Mouse (Mus musculus) embryonic facial prominence, embryonic 14.5 days (tissue): ENCODE measurements around the gene Ndn. TPM values are rescaled to one million over a fixed set of nuclear protein-coding genes. Genes with fewer than 3 reads are reported as not detected.

Experiments
- ATAC-seq: fragments of 200-750 bp; cut with Nextera tagmentation; 2 replicates; pipeline ENCODE4 v1.8.0; 2017; ENCODE audit warnings: low read depth, moderate number of reproducible peaks, moderate TSS enrichment
- DNase-seq: peaks from one replicate; pipeline ENCODE4 v3.0.0-alpha.2; 2015; ENCODE audit warnings: low spot score
- H3K27ac ChIP-seq: fragments of 300-500 bp; sonication (generic); replicated peaks from 2 replicates; pipeline ENCODE4 v1.5.1; 2014; ENCODE audit warnings: low read depth, mild to moderate bottlenecking, low read length, moderate library complexity
- H3K27me3 ChIP-seq: fragments of 300-500 bp; sonication (generic); replicated peaks from 2 replicates; pipeline ENCODE4 v1.6.1; 2014; ENCODE audit warnings: low read length; ENCODE audit not compliant: control insufficient read depth, insufficient read depth
- H3K36me3 ChIP-seq: fragments of 300-500 bp; sonication (generic); 2 replicates; pipeline ENCODE4 v1.6.1; 2014; ENCODE audit warnings: low read length, mixed read lengths; ENCODE audit not compliant: control insufficient read depth, insufficient read depth
- H3K4me1 ChIP-seq: fragments of 300-500 bp; sonication (generic); 2 replicates; pipeline ENCODE4 v1.6.1; 2014; ENCODE audit warnings: antibody characterized with exemption, low read length; ENCODE audit not compliant: control insufficient read depth, insufficient read depth
- H3K4me2 ChIP-seq: fragments of 300-500 bp; sonication (generic); 2 replicates; pipeline ENCODE4 v1.6.1; 2014; ENCODE audit warnings: low read depth, mild to moderate bottlenecking, low read length, moderate library complexity, mixed read lengths
- H3K4me3 ChIP-seq: fragments of 300-500 bp; sonication (generic); 2 replicates; pipeline ENCODE4 v1.5.1; 2014; ENCODE audit warnings: low read depth, mild to moderate bottlenecking, low read length
- H3K9ac ChIP-seq: fragments of 300-500 bp; sonication (generic); 2 replicates; pipeline ENCODE4 v1.6.1; 2014; ENCODE audit warnings: low read depth, mild to moderate bottlenecking, low read length, moderate library complexity, mixed read lengths
- H3K9me3 ChIP-seq: fragments of 300-500 bp; sonication (generic); 2 replicates; pipeline ENCODE4 v1.6.1; 2016; ENCODE audit warnings: low read length; ENCODE audit not compliant: control insufficient read depth
- WGBS: fragments of 180-500 bp; shearing (Covaris S2); extraction: QIAGEN DNeasy Blood & Tissue Kit; methylation state at CpG from one replicate; pipeline ENCODE4 v1.1.7; 2014; 5-methylcytosine and 5-hydroxymethylcytosine counted together
- polyA plus RNA-seq: library from polyadenylated mRNA; unstranded; fragments of >200 nt; fragmentation: Nextera tagmentation; extraction: Ambion mirVana; gene quantifications from 2 replicates; pipeline ENCODE4 v1.2.1, GENCODE M21; 2014

Gene Ndn
- polyA plus RNA-seq, result 205 and 214 TPM in 2 replicates

GRCm38 (mm10) chr7:62346269-62346668 lies at the start of gene Ndn:
Ndn (plus strand) TSS chr7:62346569.
- Histone ChIP-seq H3K4me1 (no peaks in the 10 kb centered on the region), H3K36me3 (no peaks in the 10 kb centered on the region), H3K9me3 (no peaks in the 10 kb centered on the region), H3K27ac (no peak within 1 kb of the TSS), H3K4me2 (no peak within 1 kb of the TSS), H3K4me3 (no peak within 1 kb of the TSS), H3K9ac (no peak within 1 kb of the TSS), H3K27me3 (no peaks in the 10 kb centered on the region)
- ATAC-seq (no peak), DNase-seq (no peak)
- WGBS, result 62% methylated on average over 1 of the region's 1 CpGs

- H3K36me3 ChIP-seq, result no peaks in the 10 kb centered on the region
- H3K27ac ChIP-seq, result no peak overlapping the region
- no peak overlapping the region for H3K4me3 ChIP-seq
- H3K9ac ChIP-seq, result no peak overlapping the region
- no peak for DNase-seq
- no peaks in the 10 kb centered on the region for H3K4me1 ChIP-seq
- 77% methylated on average over 3 of the region's 3 CpGs for WGBS
- H3K9me3 ChIP-seq, result no peaks in the 10 kb centered on the region
- no peaks in the 10 kb centered on the region for H3K27me3 ChIP-seq
- no peak overlapping the region for H3K4me2 ChIP-seq
- no peak for ATAC-seq
Observed at GRCm38 (mm10) chr7:62302451-62302850, 43.9 kb upstream of the Ndn start.

- Histone ChIP-seq H3K27me3 (no peaks in the 10 kb centered on the region), H3K4me2 (no peak overlapping the region), H3K4me3 (no peak overlapping the region), H3K9ac (no peak overlapping the region), H3K27ac (no peak overlapping the region), H3K36me3 (no peaks in the 10 kb centered on the region), H3K4me1 (no peaks in the 10 kb centered on the region), H3K9me3 (no peaks in the 10 kb centered on the region)
- ATAC-seq (no peak), DNase-seq (no peak)
- WGBS, result 46% methylated on average over 6 of the region's 6 CpGs
Observed at GRCm38 (mm10) chr7:62306896-62307614, 39.3 kb upstream of the Ndn start.

- Histone ChIP-seq H3K4me3 (no peak overlapping the region), H3K9ac (no peak overlapping the region), H3K27me3 (no peaks in the 10 kb centered on the region), H3K36me3 (no peaks in the 10 kb centered on the region), H3K4me2 (no peak overlapping the region), H3K27ac (no peak overlapping the region), H3K4me1 (no peaks in the 10 kb centered on the region), H3K9me3 (no peaks in the 10 kb centered on the region)
- no peak for ATAC-seq
- WGBS, result 76% methylated on average over 5 of the region's 5 CpGs
- no peak for DNase-seq
Observed at GRCm38 (mm10) chr7:62316793-62317192, 29.6 kb upstream of the Ndn start.

- no peaks in the 10 kb centered on the region for H3K9me3 ChIP-seq
- no peaks in the 10 kb centered on the region for H3K27me3 ChIP-seq
- H3K4me1 ChIP-seq, result no peaks in the 10 kb centered on the region
- no peak overlapping the region for H3K9ac ChIP-seq
- H3K36me3 ChIP-seq, result no peaks in the 10 kb centered on the region
- H3K27ac ChIP-seq, result no peak overlapping the region
- WGBS, result 13% methylated on average over 1 of the region's 1 CpGs
- peak; percentile 74 for DNase-seq
- peak; percentile 65; the same call in 1 of the 2 replicates for ATAC-seq
- no peak overlapping the region for H3K4me2 ChIP-seq
- H3K4me3 ChIP-seq, result no peak overlapping the region
Observed at GRCm38 (mm10) chr7:62345411-62345810, 958 bp upstream of the Ndn start.

GRCm38 (mm10) chr7:62348106-62348803 lies 1.9 kb downstream of the Ndn start:
- H3K36me3 ChIP-seq, result no peaks in the 10 kb centered on the region
- no peaks in the 10 kb centered on the region for H3K4me1 ChIP-seq
- H3K27me3 ChIP-seq, result no peaks in the 10 kb centered on the region
- H3K9me3 ChIP-seq, result no peaks in the 10 kb centered on the region
- peak; percentile 96 for ATAC-seq
- peak overlapping the region; percentile 65 for H3K4me2 ChIP-seq
- peak overlapping the region; percentile 71; the same call in 1 of the 2 replicates for H3K27ac ChIP-seq
- peak; percentile 92 for DNase-seq
- peak overlapping the region; percentile 49 for H3K4me3 ChIP-seq
- WGBS, result 16% methylated on average over 42 of the region's 42 CpGs
- peak overlapping the region; percentile 76 for H3K9ac ChIP-seq

GRCm38 (mm10) chr7:62348804-62349190 lies 2.4 kb downstream of the Ndn start:
- Histone ChIP-seq H3K9me3 (no peaks in the 10 kb centered on the region), H3K4me2 (peak overlapping the region; percentile 65), H3K27me3 (no peaks in the 10 kb centered on the region), H3K36me3 (no peaks in the 10 kb centered on the region), H3K27ac (0 out of 2 replicates have a peak overlapping the region, but pooled peaks have one; percentile 71), H3K4me1 (no peaks in the 10 kb centered on the region), H3K4me3 (peak overlapping the region; percentile 49), H3K9ac (peak overlapping the region; percentile 76)
- WGBS, result 42% methylated on average over 17 of the region's 17 CpGs
- ATAC-seq (peak; percentile 9; the same call in 1 of the 2 replicates), DNase-seq (peak; percentile 0)

- H3K36me3 ChIP-seq, result no peaks in the 10 kb centered on the region
- no peak overlapping the region for H3K4me2 ChIP-seq
- no peak overlapping the region for H3K9ac ChIP-seq
- H3K4me3 ChIP-seq, result no peak overlapping the region
- no peaks in the 10 kb centered on the region for H3K4me1 ChIP-seq
- no peaks in the 10 kb centered on the region for H3K27me3 ChIP-seq
- ATAC-seq (no peak), DNase-seq (peak; percentile 9)
- no peaks in the 10 kb centered on the region for H3K9me3 ChIP-seq
- H3K27ac ChIP-seq, result no peak overlapping the region
- WGBS, result 47% methylated on average over 8 of the region's 8 CpGs
Observed at GRCm38 (mm10) chr7:62351266-62351665, 4.9 kb downstream of the Ndn start.
